8 mouse cellular contexts compared by ENCODE assay signal in genomic region chr3:79203178-79203577, GRCm38 (mm10).
DNase-seq lines count a peak whose midpoint lies in the region.

No protein-coding gene starts in this region.

- intact Hi-C loops in heart, postnatal 10 days (cut with DNase I): loop anchor here (2.0 to 5.0 kb wide), 2 partner anchors 18 to 294 kb away; no protein-coding TSS in a partner anchor

- DNase-seq in cerebellum, adult 9-10 months: peak; percentile 59
- no peak for DNase-seq in cerebellum, adult 11-12 months
- DNase-seq in CD4-positive helper T cell, adult 2 months (ENCODE audit: low read depth, low spot score): peak; percentile 52
- peak; percentile 52 for DNase-seq in cerebellum, adult 9-11 months
- peak; percentile 59 to 69 for DNase-seq in heart, postnatal 10 days
- DNase-seq in layer of hippocampus, postnatal 10 days (ENCODE audit: low spot score in 2 of 2): peak; percentile 70 to 73
- DNase-seq in right cerebral cortex, postnatal 4 days: peak; percentile 60
- DNase-seq in spleen, postnatal 14 days (ENCODE audit: low spot score in 2 of 2): no peak

Comparison
In these comparisons a context has a peak if more than half of its experiments do, and no peak if none do; other contexts are left out.
1. DNase-seq: peak in cerebellum, adult 9-10 months (single experiment), CD4-positive helper T cell, adult 2 months (single experiment), cerebellum, adult 9-11 months (single experiment), heart, postnatal 10 days (2 of 2), layer of hippocampus, postnatal 10 days (2 of 2) and right cerebral cortex, postnatal 4 days (single experiment); none in cerebellum, adult 11-12 months (single experiment) and spleen, postnatal 14 days (0 of 2).